Mouse (Mus musculus) hindbrain, embryonic 14.5 days (tissue): Measurements from ENCODE around the gene Fmod. TPM values are rescaled to one million over a fixed set of nuclear protein-coding genes. Genes with fewer than 3 reads are reported as not detected.

ENCODE experiments used
- ATAC-seq: fragments of 200-750 bp; cut with Nextera tagmentation; 2 replicates; pipeline ENCODE4 v1.8.0; 2017; ENCODE audit warnings: moderate number of reproducible peaks, mild to moderate bottlenecking, moderate TSS enrichment, moderate library complexity; ENCODE audit not compliant: low FRiP score
- DNase-seq: peaks from one replicate; pipeline ENCODE4 v3.0.0-alpha.2; 2015; ENCODE audit warnings: low spot score
- H3K27ac ChIP-seq: fragments of 300-500 bp; sonication (generic); 2 replicates; pipeline ENCODE4 v1.5.1; 2014; ENCODE audit warnings: mild to moderate bottlenecking, moderate library complexity
- H3K27me3 ChIP-seq: fragments of 300-500 bp; sonication (generic); 2 replicates; pipeline ENCODE4 v1.6.1; 2014; ENCODE audit warnings: mild to moderate bottlenecking, low read length, mixed read lengths; ENCODE audit not compliant: control insufficient read depth, insufficient read depth
- H3K36me3 ChIP-seq: fragments of 300-500 bp; sonication (generic); replicated peaks from 2 replicates; pipeline ENCODE4 v1.6.1; 2014; ENCODE audit not compliant: control insufficient read depth, insufficient read depth
- H3K4me1 ChIP-seq: fragments of 300-500 bp; sonication (generic); replicated peaks from 2 replicates; pipeline ENCODE4 v1.6.1; 2014; ENCODE audit warnings: antibody characterized with exemption, low read length, mixed read lengths; ENCODE audit not compliant: control insufficient read depth, insufficient read depth
- H3K4me2 ChIP-seq: fragments of 300-500 bp; sonication (generic); replicated peaks from 2 replicates; pipeline ENCODE4 v1.6.1; 2014; ENCODE audit warnings: mild to moderate bottlenecking, moderate library complexity
- H3K4me3 ChIP-seq: fragments of 300-500 bp; sonication (generic); replicated peaks from 2 replicates; pipeline ENCODE4 v1.5.1; 2014; ENCODE audit warnings: mild to moderate bottlenecking, low read length
- H3K9ac ChIP-seq: fragments of 300-500 bp; sonication (generic); 2 replicates; pipeline ENCODE4 v1.6.1; 2014
- H3K9me3 ChIP-seq: fragments of 300-500 bp; sonication (generic); 2 replicates; pipeline ENCODE4 v1.6.1; 2016; ENCODE audit warnings: low read length; ENCODE audit not compliant: control insufficient read depth
- whole genome bisulfite sequencing: fragments of 180-500 bp; shearing (Covaris S2); extraction: QIAGEN DNeasy Blood & Tissue Kit; methylation state at CpG from one replicate; pipeline ENCODE4 v1.1.7; 2014; 5-methylcytosine and 5-hydroxymethylcytosine counted together
- polyA plus RNA-seq: library from polyadenylated mRNA; unstranded; fragments of >200 nt; fragmentation: Nextera tagmentation; extraction: Ambion mirVana; gene quantifications from 2 replicates; pipeline ENCODE4 v1.2.1, GENCODE M21; 2014

The Fmod gene
- polyA plus RNA-seq, 1 experiment from 2014 or later: 5.3 TPM

DNA sequence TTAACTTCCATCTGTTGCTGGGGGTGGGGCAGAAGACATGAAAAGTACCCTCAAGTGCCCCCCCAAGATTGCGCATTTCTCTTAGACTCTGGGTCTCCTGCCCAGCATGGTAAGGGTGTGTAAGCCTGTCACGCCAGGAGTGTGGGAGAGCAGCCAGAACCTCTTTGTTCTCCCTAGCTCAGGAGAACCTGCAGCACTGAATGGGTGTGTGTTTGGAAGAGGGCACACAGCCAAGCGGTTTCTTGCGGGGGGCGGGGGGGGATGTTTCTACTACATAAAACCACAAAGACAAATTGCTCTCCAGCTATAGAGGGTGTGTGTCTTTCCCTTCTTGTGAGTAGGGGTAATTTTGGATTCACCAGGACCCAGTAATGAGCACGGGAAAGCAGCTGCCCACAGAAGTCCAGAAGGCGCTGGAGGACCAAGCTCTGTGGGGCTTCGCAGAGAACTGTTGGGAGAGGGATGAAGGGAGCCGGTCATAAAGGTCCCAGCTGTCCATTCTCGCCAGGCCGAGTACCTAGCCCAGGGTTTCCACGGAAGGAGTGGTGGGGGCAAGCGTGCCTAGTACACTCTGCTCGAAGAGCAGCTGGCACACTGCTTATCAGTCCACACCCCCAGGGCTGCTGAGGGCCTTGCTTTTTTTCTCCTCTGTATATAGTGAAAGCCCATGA lies 59.3 kb downstream of the Fmod start:
- 18% methylated on average over 14 of the region's 14 CpGs for WGBS
- Histone ChIP-seq H3K27me3 (no peaks in the 10 kb centered on the region), H3K4me3 (no peak overlapping the region), H3K4me2 (0 out of 2 replicates have a peak overlapping the region, but pooled peaks have one; percentile 2), H3K9me3 (no peaks in the 10 kb centered on the region), H3K9ac (peak overlapping the region; percentile 14; the same call in 1 of the 2 replicates), H3K4me1 (peaks cover 28% of the 10 kb centered on the region), H3K27ac (peak overlapping the region; percentile 75), H3K36me3 (no peaks in the 10 kb centered on the region)
- DNase-seq: peak; percentile 67
- ATAC-seq: peak; percentile 74

DNA sequence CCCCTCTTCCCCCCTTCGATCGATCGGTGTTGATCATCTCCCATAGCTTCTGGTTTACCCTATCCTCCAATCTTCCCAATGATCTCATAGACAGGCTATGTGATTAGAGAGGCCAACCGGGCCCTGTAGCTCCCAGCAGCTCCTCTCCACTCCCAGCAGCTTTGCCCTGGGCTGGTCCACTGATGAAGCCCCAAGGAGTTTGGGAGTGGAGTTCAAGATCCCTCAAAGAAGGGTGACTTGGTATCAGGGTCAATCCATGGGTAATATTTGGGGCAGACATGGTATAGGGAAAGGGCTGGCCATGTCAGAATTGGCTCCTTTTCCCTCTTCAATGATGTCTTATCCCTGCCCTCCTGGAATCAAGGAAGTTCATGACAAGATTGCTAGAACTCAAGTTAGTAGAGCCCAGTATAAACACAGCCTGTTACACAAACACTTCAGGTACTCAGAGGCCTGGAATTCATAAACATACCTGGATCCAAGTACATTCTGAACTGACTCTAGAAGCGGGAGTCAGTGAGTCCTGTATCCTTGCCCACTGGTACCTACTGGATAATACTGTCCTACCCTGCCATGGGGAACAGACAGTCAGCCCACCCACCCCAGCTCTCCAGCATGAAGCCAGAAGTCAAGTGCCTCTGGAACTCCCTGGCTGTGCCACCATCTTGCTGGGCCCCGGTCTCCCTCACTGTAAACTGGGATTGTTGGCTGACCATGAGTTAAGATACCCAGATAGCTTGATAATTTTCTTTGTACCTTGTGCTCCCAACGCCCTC lies 60.2 kb downstream of the Fmod start:
- WGBS: 83% methylated on average over 7 of the region's 7 CpGs
- Histone ChIP-seq H3K9me3 (no peaks in the 10 kb centered on the region), H3K36me3 (no peaks in the 10 kb centered on the region), H3K4me2 (no peak overlapping the region), H3K9ac (no peak overlapping the region), H3K4me1 (peaks cover 28% of the 10 kb centered on the region), H3K27ac (peak overlapping the region; percentile 75), H3K27me3 (no peaks in the 10 kb centered on the region), H3K4me3 (no peak overlapping the region)
- no peak for ATAC-seq
- no peak for DNase-seq

Other genes starting within 250 kb of the Fmod start
- 21.1 and 23.3 TPM in 2 replicates for gene Atp2b4, start 236.2 kb upstream of the Fmod start, polyA plus RNA-seq
- 3.2 TPM in 2 replicates for gene Optc, start 129.3 kb upstream of the Fmod start, polyA plus RNA-seq
- 14.6 and 15.6 TPM in 2 replicates for gene Prelp, start 115.8 kb upstream of the Fmod start, polyA plus RNA-seq
- 26.3 and 29.0 TPM in 2 replicates for gene Btg2, start 41.9 kb downstream of the Fmod start, polyA plus RNA-seq
- gene Chit1, start 74.0 kb downstream of the Fmod start, polyA plus RNA-seq: 0.20 and 0.23 TPM in 2 replicates
- gene Chil1, start 144.9 kb downstream of the Fmod start, polyA plus RNA-seq: 2.5 and 3.6 TPM in 2 replicates
- 0.27 TPM in 1 of 2 replicates, not detected in the other for gene Mybph, start 156.2 kb downstream of the Fmod start, polyA plus RNA-seq
- gene Adora1, start 198.2 kb downstream of the Fmod start, polyA plus RNA-seq: 13.0 and 14.9 TPM in 2 replicates